Mouse (Mus musculus): ENCODE results near the gene Nol4l. TPM values are rescaled to one million over a fixed set of nuclear protein-coding genes. Genes with fewer than 3 reads are reported as not detected.

The Nol4l gene
- polyA plus RNA-seq, 1 experiment from 2014 or later = 13.8 TPM

- no peaks in the 10 kb centered on the region for H3K9me3 ChIP-seq (ENCODE audit: low read length)
- no peak overlapping the region for H3K4me3 ChIP-seq (ENCODE audit: low read length)
- no peak overlapping the region for H3K9ac ChIP-seq (replicated peaks; ENCODE audit: low read length)
- no peak for ATAC-seq (ENCODE audit: low FRiP score, low TSS enrichment)
- no peak overlapping the region for H3K27ac ChIP-seq (ENCODE audit: low read length)
- H3K36me3 ChIP-seq (ENCODE audit: insufficient read depth, low read length) = no peaks in the 10 kb centered on the region
- H3K4me2 ChIP-seq (replicated peaks; ENCODE audit: low read depth, low read length) = no peak overlapping the region
- WGBS = 91% methylated on average over 1 of the region's 1 CpGs
- H3K4me1 ChIP-seq (ENCODE audit: insufficient read depth, low read length) = peaks cover 31% of the 10 kb centered on the region
- peaks cover 3% of the 10 kb centered on the region; the same call in 1 of the 2 replicates for H3K27me3 ChIP-seq (ENCODE audit: insufficient read depth, low read length)
These were observed 50.3 kb downstream of the Nol4l start for GRCm38 (mm10) chr2:153479486-153479885.

DNA sequence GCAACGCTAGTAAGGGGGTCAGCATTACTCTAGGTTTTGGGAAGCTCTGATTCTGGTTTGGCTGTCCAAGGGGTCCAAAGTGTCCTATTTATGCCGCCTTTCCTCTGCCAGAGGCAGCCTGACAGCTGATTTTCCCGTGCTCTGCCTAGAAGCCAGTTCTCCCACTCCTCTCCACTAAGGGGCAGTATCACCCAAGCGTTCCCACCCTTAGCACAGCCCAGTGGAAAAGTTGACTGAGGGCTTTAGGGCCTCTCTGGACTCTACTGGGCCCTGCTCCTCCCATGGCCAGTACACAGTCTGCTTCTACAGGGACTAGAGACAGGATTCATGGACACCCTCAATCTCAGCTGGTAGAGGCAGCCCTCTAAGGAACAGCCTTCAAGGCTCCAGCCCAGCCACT, 51.2 kb downstream of the Nol4l start:
- H3K27ac ChIP-seq (ENCODE audit: low read length) = no peak overlapping the region
- ATAC-seq (ENCODE audit: low FRiP score, low TSS enrichment) = peak; percentile 88
- H3K9ac ChIP-seq (replicated peaks; ENCODE audit: low read length) = peak overlapping the region; percentile 15; the same call in 1 of the 2 replicates
- no peak overlapping the region for H3K4me2 ChIP-seq (replicated peaks; ENCODE audit: low read depth, low read length)
- no peaks in the 10 kb centered on the region for H3K9me3 ChIP-seq (ENCODE audit: low read length)
- peaks cover 28% of the 10 kb centered on the region for H3K4me1 ChIP-seq (ENCODE audit: insufficient read depth, low read length)
- peaks cover 3% of the 10 kb centered on the region; the same call in 1 of the 2 replicates for H3K27me3 ChIP-seq (ENCODE audit: insufficient read depth, low read length)
- H3K36me3 ChIP-seq (ENCODE audit: insufficient read depth, low read length) = no peaks in the 10 kb centered on the region
- 4% methylated on average over 4 of the region's 4 CpGs for WGBS
- no peak overlapping the region for H3K4me3 ChIP-seq (ENCODE audit: low read length)

DNA sequence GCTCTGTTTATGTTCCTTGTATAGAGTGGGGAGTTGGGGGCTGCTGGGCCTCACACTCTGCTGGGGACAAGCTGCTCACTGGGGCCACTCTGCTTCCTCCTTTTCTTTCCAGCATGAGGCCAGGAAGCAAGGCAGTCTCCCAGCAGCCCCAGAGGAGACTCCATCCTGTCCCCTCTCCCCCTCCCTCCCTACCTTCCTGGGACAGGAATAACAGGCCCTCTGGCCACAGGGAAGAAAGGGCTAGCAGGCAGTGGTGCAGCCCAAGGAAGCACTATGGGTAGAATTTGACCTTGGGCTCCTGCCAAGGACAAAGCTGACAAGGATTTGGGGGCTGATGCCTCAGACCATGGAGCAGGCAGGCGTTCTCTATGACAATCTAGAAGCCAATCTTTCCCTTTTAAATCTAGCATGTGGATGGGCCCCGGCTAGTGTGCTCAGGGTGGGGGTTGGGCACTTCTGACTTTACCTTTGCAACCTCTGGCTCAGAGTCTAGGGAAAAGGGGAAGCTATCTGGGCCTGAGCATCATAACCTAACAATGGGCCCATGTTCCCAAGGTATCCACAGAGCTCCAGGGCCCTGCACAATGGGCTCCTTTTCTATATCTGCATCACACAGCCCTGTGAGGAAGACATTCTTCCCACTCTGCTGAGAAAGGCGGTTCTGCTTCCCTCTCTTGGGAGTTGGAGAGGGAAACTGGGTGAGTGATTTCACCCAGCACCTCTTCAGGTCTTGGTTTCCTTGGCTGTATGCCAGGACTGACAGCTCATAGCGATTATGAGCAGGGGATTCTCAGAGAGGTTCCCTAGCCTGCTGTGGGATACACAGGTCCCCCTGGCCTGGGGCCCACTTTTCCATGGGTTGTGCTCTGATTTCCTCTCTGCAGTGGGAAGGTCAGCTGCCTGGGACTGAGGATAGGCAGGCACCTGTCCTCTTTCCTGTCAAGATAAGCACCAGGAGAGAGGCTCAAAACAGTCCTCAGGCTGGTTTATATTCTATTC, 54.4 kb downstream of the Nol4l start:
- H3K36me3 ChIP-seq (ENCODE audit: insufficient read depth, low read length) = no peaks in the 10 kb centered on the region
- ATAC-seq (ENCODE audit: low FRiP score, low TSS enrichment) = peak; percentile 36
- peaks cover 29% of the 10 kb centered on the region for H3K4me1 ChIP-seq (ENCODE audit: insufficient read depth, low read length)
- H3K9me3 ChIP-seq (ENCODE audit: low read length) = no peaks in the 10 kb centered on the region
- 34% methylated on average over 4 of the region's 4 CpGs for WGBS
- no peak overlapping the region for H3K4me3 ChIP-seq (ENCODE audit: low read length)
- no peaks in the 10 kb centered on the region for H3K27me3 ChIP-seq (ENCODE audit: insufficient read depth, low read length)
- no peak overlapping the region for H3K4me2 ChIP-seq (replicated peaks; ENCODE audit: low read depth, low read length)
- H3K9ac ChIP-seq (replicated peaks; ENCODE audit: low read length) = no peak overlapping the region
- H3K27ac ChIP-seq (ENCODE audit: low read length) = peak overlapping the region; percentile 67

GRCm38 (mm10) chr2:153470983-153471382, 58.8 kb downstream of the Nol4l start:
- no peak overlapping the region for H3K27ac ChIP-seq (ENCODE audit: low read length)
- no peak overlapping the region for H3K4me2 ChIP-seq (replicated peaks; ENCODE audit: low read depth, low read length)
- H3K36me3 ChIP-seq (ENCODE audit: insufficient read depth, low read length) = no peaks in the 10 kb centered on the region
- H3K9me3 ChIP-seq (ENCODE audit: low read length) = no peaks in the 10 kb centered on the region
- H3K4me3 ChIP-seq (ENCODE audit: low read length) = no peak overlapping the region
- H3K9ac ChIP-seq (replicated peaks; ENCODE audit: low read length) = no peak overlapping the region
- no peak for ATAC-seq (ENCODE audit: low FRiP score, low TSS enrichment)
- peaks cover 46% of the 10 kb centered on the region for H3K4me1 ChIP-seq (ENCODE audit: insufficient read depth, low read length)
- 37% methylated on average over 3 of the region's 3 CpGs for WGBS
- no peaks in the 10 kb centered on the region for H3K27me3 ChIP-seq (ENCODE audit: insufficient read depth, low read length)

GRCm38 (mm10) chr2:153469764-153470163, 60.0 kb downstream of the Nol4l start:
- Histone ChIP-seq H3K4me1 (ENCODE audit: insufficient read depth, low read length) (peaks cover 33% of the 10 kb centered on the region), H3K9ac (replicated peaks; ENCODE audit: low read length) (no peak overlapping the region; the same call in 1 of the 2 replicates), H3K27ac (ENCODE audit: low read length) (peak overlapping the region; percentile 73; the same call in 1 of the 2 replicates), H3K4me2 (replicated peaks; ENCODE audit: low read depth, low read length) (no peak overlapping the region), H3K9me3 (ENCODE audit: low read length) (no peaks in the 10 kb centered on the region), H3K27me3 (ENCODE audit: insufficient read depth, low read length) (no peaks in the 10 kb centered on the region), H3K4me3 (ENCODE audit: low read length) (no peak overlapping the region), H3K36me3 (ENCODE audit: insufficient read depth, low read length) (no peaks in the 10 kb centered on the region)
- peak; percentile 80 for ATAC-seq (ENCODE audit: low FRiP score, low TSS enrichment)
- WGBS = 29% methylated on average over 4 of the region's 4 CpGs

GRCm38 (mm10) chr2:153469317-153469716, 60.5 kb downstream of the Nol4l start:
- 14% methylated on average over 2 of the region's 2 CpGs for WGBS
- no peak overlapping the region for H3K4me3 ChIP-seq (ENCODE audit: low read length)
- no peaks in the 10 kb centered on the region for H3K36me3 ChIP-seq (ENCODE audit: insufficient read depth, low read length)
- H3K27ac ChIP-seq (ENCODE audit: low read length) = peak overlapping the region; percentile 73
- no peaks in the 10 kb centered on the region for H3K9me3 ChIP-seq (ENCODE audit: low read length)
- H3K9ac ChIP-seq (replicated peaks; ENCODE audit: low read length) = no peak overlapping the region
- peaks cover 29% of the 10 kb centered on the region for H3K4me1 ChIP-seq (ENCODE audit: insufficient read depth, low read length)
- peak; percentile 64 for ATAC-seq (ENCODE audit: low FRiP score, low TSS enrichment)
- no peak overlapping the region for H3K4me2 ChIP-seq (replicated peaks; ENCODE audit: low read depth, low read length)
- H3K27me3 ChIP-seq (ENCODE audit: insufficient read depth, low read length) = no peaks in the 10 kb centered on the region

GRCm38 (mm10) chr2:153467372-153467771, 62.4 kb downstream of the Nol4l start:
- no peak overlapping the region for H3K4me3 ChIP-seq (ENCODE audit: low read length)
- H3K36me3 ChIP-seq (ENCODE audit: insufficient read depth, low read length) = peaks cover 7% of the 10 kb centered on the region
- no peaks in the 10 kb centered on the region for H3K27me3 ChIP-seq (ENCODE audit: insufficient read depth, low read length)
- WGBS = 82% methylated on average over 1 of the region's 1 CpGs
- H3K9me3 ChIP-seq (ENCODE audit: low read length) = no peaks in the 10 kb centered on the region
- ATAC-seq (ENCODE audit: low FRiP score, low TSS enrichment) = no peak
- H3K4me2 ChIP-seq (replicated peaks; ENCODE audit: low read depth, low read length) = no peak overlapping the region
- no peak overlapping the region for H3K27ac ChIP-seq (ENCODE audit: low read length)
- peaks cover 29% of the 10 kb centered on the region for H3K4me1 ChIP-seq (ENCODE audit: insufficient read depth, low read length)
- no peak overlapping the region for H3K9ac ChIP-seq (replicated peaks; ENCODE audit: low read length)

GRCm38 (mm10) chr2:153463257-153463656, 66.5 kb downstream of the Nol4l start:
- Histone ChIP-seq H3K4me2 (replicated peaks; ENCODE audit: low read depth, low read length) (no peak overlapping the region), H3K27ac (ENCODE audit: low read length) (no peak overlapping the region), H3K4me1 (ENCODE audit: insufficient read depth, low read length) (peaks cover 10% of the 10 kb centered on the region), H3K36me3 (ENCODE audit: insufficient read depth, low read length) (peaks cover 7% of the 10 kb centered on the region), H3K9ac (replicated peaks; ENCODE audit: low read length) (no peak overlapping the region), H3K9me3 (ENCODE audit: low read length) (no peaks in the 10 kb centered on the region), H3K4me3 (ENCODE audit: low read length) (no peak overlapping the region), H3K27me3 (ENCODE audit: insufficient read depth, low read length) (no peaks in the 10 kb centered on the region)
- 87% methylated on average over 3 of the region's 3 CpGs for WGBS
- no peak for ATAC-seq (ENCODE audit: low FRiP score, low TSS enrichment)

DNA sequence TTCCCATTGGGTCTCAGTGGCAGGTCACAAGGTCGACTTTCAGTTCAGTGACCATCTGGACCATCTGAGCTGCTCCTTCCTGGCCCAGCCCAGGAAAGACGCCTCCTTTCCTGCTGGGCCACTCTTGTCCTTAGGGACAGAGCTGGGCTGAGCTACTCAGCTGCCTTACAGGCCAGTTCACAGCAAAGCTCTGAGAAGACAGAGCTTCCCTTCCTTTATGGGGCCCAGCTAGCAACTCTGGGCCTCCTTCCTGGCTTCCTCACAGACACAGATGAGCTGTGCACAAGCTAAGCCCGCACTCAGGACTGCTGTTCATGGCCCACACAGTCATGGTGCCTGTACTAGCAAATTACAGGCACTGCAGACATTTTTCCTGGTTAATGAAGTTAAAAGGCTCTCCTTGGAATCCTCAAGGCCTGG, 71.7 kb downstream of the Nol4l start:
- H3K27me3 ChIP-seq (ENCODE audit: insufficient read depth, low read length) = no peaks in the 10 kb centered on the region
- 28% methylated on average over 3 of the region's 3 CpGs for WGBS
- no peaks in the 10 kb centered on the region for H3K36me3 ChIP-seq (ENCODE audit: insufficient read depth, low read length)
- ATAC-seq (ENCODE audit: low FRiP score, low TSS enrichment) = no peak
- no peaks in the 10 kb centered on the region for H3K9me3 ChIP-seq (ENCODE audit: low read length)
- H3K27ac ChIP-seq (ENCODE audit: low read length) = peak overlapping the region; percentile 59
- H3K4me1 ChIP-seq (ENCODE audit: insufficient read depth, low read length) = peaks cover 23% of the 10 kb centered on the region
- H3K9ac ChIP-seq (replicated peaks; ENCODE audit: low read length) = 0 out of 2 replicates have a peak overlapping the region, but pooled peaks have one; percentile 22
- H3K4me3 ChIP-seq (ENCODE audit: low read length) = no peak overlapping the region
- no peak overlapping the region for H3K4me2 ChIP-seq (replicated peaks; ENCODE audit: low read depth, low read length)

DNA sequence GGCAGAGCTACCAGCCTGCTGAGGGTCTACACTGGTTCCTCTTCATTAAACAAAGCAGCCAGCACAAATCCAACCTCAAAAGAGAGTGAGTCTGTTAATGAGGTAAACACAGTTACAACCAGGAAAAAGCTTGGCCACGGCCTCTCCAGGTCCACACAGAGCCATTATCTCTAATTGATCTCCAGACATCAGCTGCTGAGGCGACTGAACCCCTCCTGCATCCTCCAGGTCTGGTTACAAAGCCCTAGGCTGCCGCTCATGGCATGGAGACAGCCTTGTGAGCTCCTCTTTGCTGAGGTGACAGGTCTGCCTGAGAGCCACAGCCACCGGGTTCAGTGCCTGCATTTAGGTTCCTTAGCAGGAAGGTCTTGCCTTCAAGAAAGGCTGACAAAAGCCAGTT, 72.3 kb downstream of the Nol4l start:
- peak overlapping the region; percentile 19; the same call in 1 of the 2 replicates for H3K27ac ChIP-seq (ENCODE audit: low read length)
- 23% methylated on average over 4 of the region's 4 CpGs for WGBS
- H3K4me2 ChIP-seq (replicated peaks; ENCODE audit: low read depth, low read length) = no peak overlapping the region
- H3K4me1 ChIP-seq (ENCODE audit: insufficient read depth, low read length) = peaks cover 23% of the 10 kb centered on the region
- H3K36me3 ChIP-seq (ENCODE audit: insufficient read depth, low read length) = no peaks in the 10 kb centered on the region
- peak; percentile 39 for ATAC-seq (ENCODE audit: low FRiP score, low TSS enrichment)
- H3K9me3 ChIP-seq (ENCODE audit: low read length) = no peaks in the 10 kb centered on the region
- H3K9ac ChIP-seq (replicated peaks; ENCODE audit: low read length) = no peak overlapping the region
- no peak overlapping the region for H3K4me3 ChIP-seq (ENCODE audit: low read length)
- no peaks in the 10 kb centered on the region for H3K27me3 ChIP-seq (ENCODE audit: insufficient read depth, low read length)
